Mouse (Mus musculus) lung, adult 2 months (tissue): ENCODE results near the gene Mgrn1. TPM values are rescaled to one million over a fixed set of nuclear protein-coding genes. Genes with fewer than 3 reads are reported as not detected.
A peak's percentile ranks its signal among the peaks of the same experiment; 100 is the strongest.

ENCODE experiments used
- DNase-seq: peaks from one replicate; pipeline ENCODE4 v3.0.0; 2022
- H3K4me1 ChIP-seq: fragments of 200-500 bp; 2 replicates; pipeline ENCODE4 v1.6.1; 2011; ENCODE audit warnings: low read length; ENCODE audit not compliant: control insufficient read depth, insufficient read depth
- H3K4me3 ChIP-seq: fragments of 200-500 bp; replicated peaks from 2 replicates; pipeline ENCODE3; 2011; ENCODE audit warnings: low read depth, mild to moderate bottlenecking, control low read depth, low read length; ENCODE audit errors: extremely low read depth
- CTCF ChIP-seq: fragments of 200-500 bp; IDR thresholded peaks from 2 replicates; pipeline ENCODE4 v1.5.1; 2011; ENCODE audit warnings: mild to moderate bottlenecking, low read length, control low read depth; ENCODE audit not compliant: insufficient read depth
- POLR2A ChIP-seq: fragments of 200-500 bp; IDR thresholded peaks from 2 replicates; pipeline ENCODE4 v1.6.1; 2011; ENCODE audit warnings: low read depth, mild to moderate bottlenecking, control low read depth, low read length, borderline replicate concordance; ENCODE audit errors: extremely low read depth
- WGBS: fragments of 180-500 bp; shearing (Covaris S2); methylation state at CpG from one replicate; pipeline ENCODE4 v1.1.7; 2018; 5-methylcytosine and 5-hydroxymethylcytosine counted together
- polyA plus RNA-seq: library from polyadenylated mRNA; depleted of rRNA; stranded (reverse); fragments of >200 nt; gene quantifications from 2 replicates; pipeline ENCODE4 v1.2.3, GENCODE M21; 2012

Mgrn1 gene
- polyA plus RNA-seq, 1 experiment = 140 TPM

- no peak for DNase-seq
- H3K4me3 ChIP-seq = no peak overlapping the region
- 40% methylated on average over 10 of the region's 10 CpGs for WGBS
Measured at GRCm38 (mm10) chr16:4861392-4861791, 24.7 kb upstream of the Mgrn1 start.

GRCm38 (mm10) chr16:4862863-4863483 lies 23.1 kb upstream of the Mgrn1 start:
- no peak for TF ChIP-seq POLR2A
- TF ChIP-seq CTCF = peak; percentile 88
- no peak overlapping the region for H3K4me3 ChIP-seq
- peaks cover 4% of the 10 kb centered on the region for H3K4me1 ChIP-seq
- peak; percentile 70 for DNase-seq
- 24% methylated on average over 9 of the region's 9 CpGs for WGBS

More at GRCm38 (mm10) chr16:4861392-4861791, 24.7 kb upstream of the Mgrn1 start:
- TF ChIP-seq CTCF (peak; percentile 24; the same call in 1 of the 2 replicates), POLR2A (no peak)
- H3K4me1 ChIP-seq = peaks cover 4% of the 10 kb centered on the region

- Histone ChIP-seq H3K4me1 (peaks cover 4% of the 10 kb centered on the region), H3K4me3 (no peak overlapping the region)
- no peak for DNase-seq
- TF ChIP-seq POLR2A = no peak
- no peak for TF ChIP-seq CTCF
- WGBS = 84% methylated on average over 8 of the region's 8 CpGs
Measured at GRCm38 (mm10) chr16:4863742-4864141, 22.3 kb upstream of the Mgrn1 start.

GRCm38 (mm10) chr16:4866101-4866695 lies 19.9 kb upstream of the Mgrn1 start:
- H3K4me1 ChIP-seq = peaks cover 4% of the 10 kb centered on the region
- WGBS = 54% methylated on average over 7 of the region's 7 CpGs
- no peak for DNase-seq
- H3K4me3 ChIP-seq = no peak overlapping the region
- TF ChIP-seq CTCF (no peak), POLR2A (no peak)

- WGBS = 82% methylated on average over 5 of the region's 5 CpGs
- Histone ChIP-seq H3K4me3 (no peak overlapping the region), H3K4me1 (0 out of 2 replicates have a peak, but pooled peaks cover 2% of the 10 kb centered on the region)
- TF ChIP-seq POLR2A (no peak), CTCF (no peak)
- DNase-seq = no peak
Measured at GRCm38 (mm10) chr16:4870490-4870889, 15.6 kb upstream of the Mgrn1 start.

GRCm38 (mm10) chr16:4871926-4872325 lies 14.1 kb upstream of the Mgrn1 start:
- Histone ChIP-seq H3K4me1 (peaks cover 10% of the 10 kb centered on the region), H3K4me3 (no peak overlapping the region)
- TF ChIP-seq CTCF (no peak), POLR2A (no peak)
- DNase-seq = no peak
- WGBS = 44% methylated on average over 2 of the region's 2 CpGs

- peak; percentile 4 for DNase-seq
- TF ChIP-seq POLR2A = no peak
- TF ChIP-seq CTCF = no peak
- H3K4me3 ChIP-seq = no peak overlapping the region
- 64% methylated on average over 23 of the region's 23 CpGs for WGBS
- H3K4me1 ChIP-seq = peaks cover 23% of the 10 kb centered on the region
Measured at GRCm38 (mm10) chr16:4875198-4876032, 10.6 kb upstream of the Mgrn1 start.

- peak; percentile 72 for DNase-seq
- Histone ChIP-seq H3K4me1 (peaks cover 26% of the 10 kb centered on the region), H3K4me3 (no peak overlapping the region)
- WGBS = 54% methylated on average over 8 of the region's 8 CpGs
- TF ChIP-seq CTCF (no peak), POLR2A (no peak)
Measured at GRCm38 (mm10) chr16:4876033-4876680, 9.9 kb upstream of the Mgrn1 start.

- peaks cover 26% of the 10 kb centered on the region for H3K4me1 ChIP-seq
- no peak overlapping the region for H3K4me3 ChIP-seq
- 46% methylated on average over 4 of the region's 4 CpGs for WGBS
- peak; percentile 11 for DNase-seq
- TF ChIP-seq CTCF (no peak), POLR2A (no peak)
Measured at GRCm38 (mm10) chr16:4877195-4877594, 8.9 kb upstream of the Mgrn1 start.
